Mouse (Mus musculus) Patski (cell line): ENCODE results near the gene Spty2d1. TPM values are rescaled to one million over a fixed set of nuclear protein-coding genes. Genes with fewer than 3 reads are reported as not detected.

Source experiments
- ATAC-seq: fragments of 100-300 bp; one replicate; pipeline ENCODE4 v1.8.0; 2021
- CTCF ChIA-PET: fragments of 350-600 bp; sonication (Branson Sonifier 250); formaldehyde crosslinking; loops from one replicate; lab custom pipeline; 2022; ENCODE audit warnings: inconsistent platforms; lab: Charles Lee
- POLR2A ChIA-PET: fragments of 350-600 bp; sonication (Branson Sonifier 250); formaldehyde crosslinking; loops from one replicate; lab custom pipeline; 2022; ENCODE audit warnings: antibody characterized with exemption, inconsistent platforms; lab: Charles Lee
- DNase-seq: peaks from one replicate; pipeline ENCODE4 v3.0.0-alpha.2; 2011; ENCODE audit warnings: low read depth, low spot score
- H3K27me3 ChIP-seq: fragments of 371-371 bp; one replicate; pipeline ENCODE4 v1.5.1; 2021
- CTCF ChIP-seq: fragments of 100-300 bp; IDR thresholded peaks from one replicate; pipeline ENCODE4 v1.5.1; 2021
- in situ Hi-C: fragments of 300-500 bp; cut with MboI; formaldehyde crosslinking; loops from 3 replicates; pipeline ENCODE4 v1.11.1; 2018; ENCODE audit warnings: low pct_unique_long_range_greater_than_20kb, mixed read lengths
- polyA plus RNA-seq: library from polyadenylated mRNA; unstranded; gene quantifications from one replicate; pipeline ENCODE4 v1.2.3, GENCODE M21; 2021

The Spty2d1 gene
- polyA plus RNA-seq, 1 experiment from 2014 or later: 19.6 TPM

GRCm38 (mm10) chr7:46975456-46975855, 32.8 kb downstream of the Spty2d1 start:
- ATAC-seq: no peak
- in situ Hi-C loops: no loop called here
- CTCF ChIA-PET: interaction anchor here (1.0 to 1.8 kb wide), 3 partner anchors 9 to 41 kb away, joined by 3 to 5 read pairs (median 3); no protein-coding TSS in a partner anchor

GRCm38 (mm10) chr7:46974648-46975047, 33.6 kb downstream of the Spty2d1 start:
- ChIA-PET CTCF (interaction anchor here (1.0 kb wide), 2 partner anchors 9 to 25 kb away, joined by 3 read pairs; no protein-coding TSS in a partner anchor), POLR2A (no interaction called here)
- in situ Hi-C loops: no loop called here
- DNase-seq: no peak
- TF ChIP-seq CTCF: no peak
- no peak for ATAC-seq
- no peaks in the 10 kb centered on the region for H3K27me3 ChIP-seq

More at GRCm38 (mm10) chr7:46975456-46975855, 32.8 kb downstream of the Spty2d1 start:
- no peaks in the 10 kb centered on the region for H3K27me3 ChIP-seq
- no peak for DNase-seq
- POLR2A ChIA-PET: interaction anchor here (1.6 kb wide), 1 partner anchor 24 kb away, joined by 3 read pairs; no protein-coding TSS in a partner anchor
- no peak for TF ChIP-seq CTCF

- DNase-seq (no peak), ATAC-seq (no peak)
- ChIA-PET CTCF (no interaction called here), POLR2A (no interaction called here)
- no peak for TF ChIP-seq CTCF
- no peaks in the 10 kb centered on the region for H3K27me3 ChIP-seq
- in situ Hi-C loops: loop anchor here (5.0 kb wide), 1 partner anchor 112 kb away; no protein-coding TSS in a partner anchor
These were observed 38.3 kb downstream of the Spty2d1 start for GRCm38 (mm10) chr7:46969898-46970297.

- DNase-seq (no peak), ATAC-seq (no peak)
- ChIA-PET CTCF (interaction anchor here (1.0 kb wide), 1 partner anchor 36 kb away, joined by 5 read pairs; no protein-coding TSS in a partner anchor), POLR2A (no interaction called here)
- in situ Hi-C loops: loop anchor here (5.0 kb wide), 2 partner anchors 43 to 183 kb away; partner anchors contain the start of gene Spty2d1
- H3K27me3 ChIP-seq: no peaks in the 10 kb centered on the region
- no peak for TF ChIP-seq CTCF
These were observed 44.1 kb downstream of the Spty2d1 start for GRCm38 (mm10) chr7:46964070-46964469.

- H3K27me3 ChIP-seq: no peaks in the 10 kb centered on the region
- ChIA-PET CTCF (interaction anchor here (1.0 to 3.0 kb wide), 6 partner anchors 36 to 114 kb away, joined by 3 to 20 read pairs (median 4); partner anchors contain the start of gene Spty2d1), POLR2A (no interaction called here)
- TF ChIP-seq CTCF: peak; percentile 76
- peak; percentile 80 for DNase-seq
- ATAC-seq: peak; percentile 64
- in situ Hi-C loops: loop anchor here (5.0 kb wide), 2 partner anchors 44 to 184 kb away; partner anchors contain the start of gene Spty2d1
These were observed 45.2 kb downstream of the Spty2d1 start for GRCm38 (mm10) chr7:46962806-46963618.

- DNase-seq: no peak
- no peak for ATAC-seq
- in situ Hi-C loops: loop anchor here (5.0 kb wide), 2 partner anchors 45 to 185 kb away; partner anchors contain the start of gene Spty2d1
- ChIA-PET CTCF (interaction anchor here (0.9 to 3.0 kb wide), 7 partner anchors 13 to 115 kb away, joined by 3 to 20 read pairs (median 3); partner anchors contain the start of gene Spty2d1), POLR2A (no interaction called here)
- TF ChIP-seq CTCF: no peak
- H3K27me3 ChIP-seq: no peaks in the 10 kb centered on the region
These were observed 46.1 kb downstream of the Spty2d1 start for GRCm38 (mm10) chr7:46962132-46962531.

GRCm38 (mm10) chr7:46960991-46961390, 47.2 kb downstream of the Spty2d1 start:
- CTCF ChIA-PET: interaction anchor here (3.0 kb wide), 1 partner anchor 55 kb away, joined by 20 read pairs; no protein-coding TSS in a partner anchor
- in situ Hi-C loops: loop anchor here (5.0 kb wide), 2 partner anchors 46 to 186 kb away; partner anchors contain the start of gene Spty2d1

GRCm38 (mm10) chr7:46958853-46959252, 49.4 kb downstream of the Spty2d1 start:
- no peak for ATAC-seq

More at GRCm38 (mm10) chr7:46960991-46961390, 47.2 kb downstream of the Spty2d1 start:
- POLR2A ChIA-PET: no interaction called here
- ATAC-seq (peak; percentile 13), DNase-seq (no peak)
- no peak for TF ChIP-seq CTCF
- H3K27me3 ChIP-seq: no peaks in the 10 kb centered on the region

GRCm38 (mm10) chr7:46957831-46958691, 50.1 kb downstream of the Spty2d1 start, which contains the start of gene Uevld:
Gene Uevld, minus strand, starts transcription at chr7:46958527.
- ChIA-PET CTCF (interaction anchor here (0.7 to 1.1 kb wide), 3 partner anchors 11 to 42 kb away, joined by 3 read pairs; no protein-coding TSS in a partner anchor), POLR2A (interaction anchor here (0.6 kb wide), 1 partner anchor 189 kb away, joined by 5 read pairs; no protein-coding TSS in a partner anchor)
- TF ChIP-seq CTCF: no peak
- H3K27me3 ChIP-seq: no peaks in the 10 kb centered on the region
- DNase-seq (no peak), ATAC-seq (peak; percentile 60)
- in situ Hi-C loops: no loop called here

More at GRCm38 (mm10) chr7:46958853-46959252, 49.4 kb downstream of the Spty2d1 start:
- in situ Hi-C loops: no loop called here
- no peaks in the 10 kb centered on the region for H3K27me3 ChIP-seq
- ChIA-PET POLR2A (interaction anchor here (0.6 kb wide), 1 partner anchor 189 kb away, joined by 5 read pairs; no protein-coding TSS in a partner anchor), CTCF (interaction anchor here (0.7 to 1.2 kb wide), 4 partner anchors 8 to 57 kb away, joined by 3 to 5 read pairs (median 4); no protein-coding TSS in a partner anchor)
- DNase-seq: no peak
- no peak for TF ChIP-seq CTCF

Other genes with a start within 250 kb of the Spty2d1 start
- 34.4 TPM for gene Hps5, start 212.3 kb downstream of the Spty2d1 start, polyA plus RNA-seq
- gene Gtf2h1, start 212.3 kb downstream of the Spty2d1 start, polyA plus RNA-seq: 45.2 TPM
- 752 TPM for gene Ldha, start 166.9 kb downstream of the Spty2d1 start, polyA plus RNA-seq
- not detected for gene Ldhc, start 147.2 kb downstream of the Spty2d1 start, polyA plus RNA-seq
- 139 TPM for gene Tsg101, start 88.4 kb downstream of the Spty2d1 start, polyA plus RNA-seq
- 14.3 TPM for gene Uevld, start 49.9 kb downstream of the Spty2d1 start, polyA plus RNA-seq
- not detected for gene Gm9999, start 24.8 kb downstream of the Spty2d1 start, polyA plus RNA-seq
- gene Tmem86a, start 42.2 kb upstream of the Spty2d1 start, polyA plus RNA-seq: 87.7 TPM
- 0.18 TPM for gene Ptpn5, start 125.3 kb upstream of the Spty2d1 start, polyA plus RNA-seq
- 0.05 TPM for gene Mrgpra6, start 196.5 kb upstream of the Spty2d1 start, polyA plus RNA-seq
- gene Mrgpra9, start 244.4 kb upstream of the Spty2d1 start, polyA plus RNA-seq: not detected